Mouse (Mus musculus) liver, adult 2 months (tissue): ENCODE results near the gene Kcnn3.

Experiments used
- CTCF ChIP-seq: fragments of 200-500 bp; IDR thresholded peaks from 2 replicates; pipeline ENCODE4 v1.5.1; 2011; ENCODE audit warnings: low read depth, low read length, control low read depth
- POLR2A ChIP-seq: fragments of 200-500 bp; IDR thresholded peaks from 2 replicates; pipeline ENCODE4 v1.6.1; 2011; ENCODE audit warnings: low read length, control low read depth; ENCODE audit not compliant: insufficient read depth; ENCODE audit errors: extremely low read depth

DNA sequence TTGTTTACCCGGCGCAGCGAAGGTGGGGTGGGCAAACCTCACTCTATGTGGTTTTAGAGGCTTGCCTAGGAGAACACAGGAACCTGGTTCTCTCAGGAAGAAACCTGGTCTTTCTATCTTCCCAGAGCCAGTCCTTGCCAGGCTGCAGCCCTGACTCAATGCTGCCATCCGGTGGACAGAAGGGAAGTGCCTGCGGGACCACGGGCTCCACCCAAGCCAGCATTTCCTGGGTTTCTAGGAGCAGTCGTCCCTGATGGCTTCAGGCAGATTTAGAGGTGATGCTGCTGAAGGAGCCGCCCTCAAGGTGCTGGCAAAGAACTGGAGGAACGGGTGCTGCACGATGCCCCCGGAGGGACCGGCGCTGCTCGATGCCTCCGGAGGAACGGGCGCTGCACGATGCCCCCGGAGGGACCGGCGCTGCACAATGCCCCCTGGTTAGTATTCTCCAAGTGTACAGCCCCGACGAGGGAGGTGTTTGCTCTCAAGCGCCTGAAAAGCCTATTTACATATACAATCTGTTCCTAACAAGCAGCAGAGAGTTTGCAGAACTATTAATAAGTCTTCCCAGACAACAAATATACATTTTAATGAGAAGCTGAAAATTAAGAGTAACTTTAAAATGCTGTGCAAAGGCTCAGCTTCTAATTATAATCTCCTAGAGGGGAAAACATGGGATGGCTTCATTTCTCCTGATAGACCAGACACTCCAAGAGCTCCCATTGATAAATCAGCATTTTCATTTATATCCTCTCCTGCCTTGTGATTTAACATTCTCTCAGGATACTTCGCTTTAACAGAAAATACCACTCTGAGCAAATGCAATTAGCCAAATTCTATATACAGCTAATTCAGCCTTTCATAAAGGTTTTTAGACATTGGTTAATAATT lies 169.0 kb downstream of the Kcnn3 start:
- TF ChIP-seq CTCF (peak; percentile 99), POLR2A (no peak)
